Mouse (Mus musculus) lung, adult 18-20 months (tissue): ENCODE measurements at regions not wholly inside any gene's neighbourhood (a gene's known extent, or its start where the extent isn't known, plus 50 kb on each side); places are given as distances from the start of the nearest gene placed in this dataset.

Source experiments
- DNase-seq, 2 experiments: peaks; one replicate each; pipeline ENCODE4 v3.0.0; 2022; ENCODE audit warnings: mixed read lengths in 2 of 2

GRCm38 (mm10) chr1:185519811-185520210 lies 65.2 kb downstream of the Slc30a10 start:
- no peak for DNase-seq

- DNase-seq, result no peak
Observed at GRCm38 (mm10) chr1:185524020-185524419, 69.4 kb downstream of the Slc30a10 start.

GRCm38 (mm10) chr1:185533471-185533870 lies 78.8 kb downstream of the Slc30a10 start:
- no peak for DNase-seq

- no peak for DNase-seq
Observed at GRCm38 (mm10) chr1:185534129-185534528, 79.5 kb downstream of the Slc30a10 start.

GRCm38 (mm10) chr1:185535321-185535720 lies 80.7 kb downstream of the Slc30a10 start:
- DNase-seq, result peak; percentile 11 to 12

- no peak for DNase-seq
Observed at GRCm38 (mm10) chr1:185537236-185537635, 82.6 kb downstream of the Slc30a10 start.

GRCm38 (mm10) chr1:185539458-185539857 lies 84.8 kb downstream of the Slc30a10 start:
- no peak for DNase-seq

- DNase-seq, result no peak
Observed at GRCm38 (mm10) chr1:185546346-185546745, 91.7 kb downstream of the Slc30a10 start.

GRCm38 (mm10) chr1:185572761-185573530 lies 118.3 kb downstream of the Slc30a10 start:
- no peak for DNase-seq

- DNase-seq, result no peak
Observed at GRCm38 (mm10) chr1:185574978-185575377, 120.3 kb downstream of the Slc30a10 start.

- DNase-seq, result no peak
Observed at GRCm38 (mm10) chr1:185579824-185580223, 125.2 kb downstream of the Slc30a10 start.

GRCm38 (mm10) chr1:185585191-185585870 lies 130.7 kb downstream of the Slc30a10 start:
- DNase-seq, result no peak

GRCm38 (mm10) chr1:185587671-185588347 lies 133.2 kb downstream of the Slc30a10 start:
- peak; percentile 43 to 56 for DNase-seq

GRCm38 (mm10) chr1:185588348-185588719 lies 133.7 kb downstream of the Slc30a10 start:
- no peak for DNase-seq

GRCm38 (mm10) chr1:185596815-185597214 lies 142.2 kb downstream of the Slc30a10 start:
- DNase-seq, result no peak

GRCm38 (mm10) chr1:185598514-185598913 lies 143.9 kb downstream of the Slc30a10 start:
- DNase-seq, result no peak

- no peak for DNase-seq
Observed at GRCm38 (mm10) chr1:185601166-185601565, 146.5 kb downstream of the Slc30a10 start.

GRCm38 (mm10) chr1:185605996-185606395 lies 151.3 kb downstream of the Slc30a10 start:
- no peak for DNase-seq

GRCm38 (mm10) chr1:185607611-185608010 lies 153.0 kb downstream of the Slc30a10 start:
- DNase-seq, result no peak

GRCm38 (mm10) chr1:185608440-185608839 lies 153.8 kb downstream of the Slc30a10 start:
- no peak for DNase-seq

- DNase-seq, result peak; percentile 4 to 11
Observed at GRCm38 (mm10) chr1:185610586-185610985, 155.9 kb downstream of the Slc30a10 start.

- DNase-seq, result no peak
Observed at GRCm38 (mm10) chr1:185615819-185616429, 161.3 kb downstream of the Slc30a10 start.

- peak in 1 of 2 experiments; percentile 2 for DNase-seq
Observed at GRCm38 (mm10) chr1:185617691-185618090, 163.0 kb downstream of the Slc30a10 start.
